Mouse (Mus musculus): ENCODE measurements at regions not wholly inside any gene's neighbourhood (a gene's known extent, or its start where the extent isn't known, plus 50 kb on each side); places are given as distances from the start of the nearest gene placed in this dataset.

GRCm38 (mm10) chr3:51128491-51129155 lies 95.6 kb upstream of the Noct start:
- TF ChIP-seq FOSL1 (IDR thresholded peaks at IDR 0.05; ENCODE audit: insufficient read depth, low read length, poor library complexity, severe bottlenecking) (no peak), MAX (IDR thresholded peaks at IDR 0.05) (no peak), MYOD1 (IDR thresholded peaks at IDR 0.05; ENCODE audit: control insufficient read depth, insufficient read length, low read depth) (no peak)
- no peaks in the 10 kb centered on the region for H3K27me3 ChIP-seq (ENCODE audit: control insufficient read depth, insufficient read depth, insufficient read length)
- no peak overlapping the region for H3ac ChIP-seq (ENCODE audit: control insufficient read depth, insufficient read length, low read depth)
- no peaks in the 10 kb centered on the region for H3K79me3 ChIP-seq (ENCODE audit: low read depth)
- no peaks in the 10 kb centered on the region for H3K36me3 ChIP-seq (ENCODE audit: control insufficient read depth, insufficient read depth)
- no peak overlapping the region for H3K4me3 ChIP-seq (ENCODE audit: insufficient read depth, poor library complexity, severe bottlenecking)
- H3K79me2 ChIP-seq (ENCODE audit: control insufficient read depth, insufficient read depth), result no peaks in the 10 kb centered on the region

- Histone ChIP-seq H3K36me3 (ENCODE audit: control insufficient read depth, insufficient read depth) (no peaks in the 10 kb centered on the region), H3K27me3 (ENCODE audit: control insufficient read depth, insufficient read depth, insufficient read length) (no peaks in the 10 kb centered on the region), H3K79me3 (ENCODE audit: low read depth) (no peaks in the 10 kb centered on the region), H3ac (ENCODE audit: control insufficient read depth, insufficient read length, low read depth) (no peak overlapping the region), H3K79me2 (ENCODE audit: control insufficient read depth, insufficient read depth) (no peaks in the 10 kb centered on the region), H3K4me3 (ENCODE audit: insufficient read depth, poor library complexity, severe bottlenecking) (no peak overlapping the region)
- TF ChIP-seq USF1 (IDR thresholded peaks at IDR 0.05; ENCODE audit: low read depth) (no peak), MYOG (IDR thresholded peaks at IDR 0.05; ENCODE audit: control insufficient read depth, extremely low read depth, insufficient read length) (no peak), CTCF (IDR thresholded peaks at IDR 0.05; ENCODE audit: control insufficient read depth, insufficient read depth, insufficient read length) (no peak), MYOD1 (IDR thresholded peaks at IDR 0.05; ENCODE audit: control insufficient read depth, insufficient read length, low read depth) (no peak), FOSL1 (IDR thresholded peaks at IDR 0.05; ENCODE audit: insufficient read depth, low read length, poor library complexity, severe bottlenecking) (no peak), CEBPB (IDR thresholded peaks at IDR 0.05; ENCODE audit: low read depth) (no peak), MAX (IDR thresholded peaks at IDR 0.05) (no peak)
Observed at GRCm38 (mm10) chr3:51130709-51131108, 93.5 kb upstream of the Noct start.

DNA sequence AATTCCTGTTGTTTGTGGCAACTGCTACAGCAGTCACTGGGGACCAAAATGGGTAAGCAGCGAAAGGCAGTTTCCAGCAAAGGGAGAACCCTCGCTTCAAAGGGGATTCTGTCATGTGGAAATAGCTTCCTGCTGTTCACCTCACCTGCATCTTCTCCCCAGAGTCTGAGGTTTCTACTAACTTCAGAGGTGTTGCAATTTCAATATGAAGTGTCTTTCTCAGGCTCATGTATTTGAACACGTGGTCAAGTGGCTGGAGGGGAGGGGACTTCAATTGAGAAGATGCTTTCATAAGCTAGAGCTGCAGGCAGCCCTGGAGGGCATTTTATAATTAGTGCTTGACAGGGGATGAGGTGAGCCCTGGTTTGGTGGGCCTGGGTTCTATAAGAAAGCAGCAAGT lies 92.9 kb upstream of the Noct start:
- no peaks in the 10 kb centered on the region for H3K27me3 ChIP-seq (ENCODE audit: control insufficient read depth, insufficient read depth, insufficient read length)
- TF ChIP-seq MYOD1 (IDR thresholded peaks at IDR 0.05; ENCODE audit: control insufficient read depth, insufficient read length, low read depth) (no peak), CEBPB (IDR thresholded peaks at IDR 0.05; ENCODE audit: low read depth) (no peak), USF1 (IDR thresholded peaks at IDR 0.05; ENCODE audit: low read depth) (no peak), MAX (IDR thresholded peaks at IDR 0.05) (no peak), CTCF (IDR thresholded peaks at IDR 0.05; ENCODE audit: control insufficient read depth, insufficient read depth, insufficient read length) (no peak), FOSL1 (IDR thresholded peaks at IDR 0.05; ENCODE audit: insufficient read depth, low read length, poor library complexity, severe bottlenecking) (no peak), MYOG (IDR thresholded peaks at IDR 0.05; ENCODE audit: control insufficient read depth, extremely low read depth, insufficient read length) (no peak)
- no peaks in the 10 kb centered on the region for H3K36me3 ChIP-seq (ENCODE audit: control insufficient read depth, insufficient read depth)
- H3K79me2 ChIP-seq (ENCODE audit: control insufficient read depth, insufficient read depth), result no peaks in the 10 kb centered on the region
- no peak overlapping the region for H3ac ChIP-seq (ENCODE audit: control insufficient read depth, insufficient read length, low read depth)
- no peaks in the 10 kb centered on the region for H3K79me3 ChIP-seq (ENCODE audit: low read depth)
- no peak overlapping the region for H3K4me3 ChIP-seq (ENCODE audit: insufficient read depth, poor library complexity, severe bottlenecking)

DNA sequence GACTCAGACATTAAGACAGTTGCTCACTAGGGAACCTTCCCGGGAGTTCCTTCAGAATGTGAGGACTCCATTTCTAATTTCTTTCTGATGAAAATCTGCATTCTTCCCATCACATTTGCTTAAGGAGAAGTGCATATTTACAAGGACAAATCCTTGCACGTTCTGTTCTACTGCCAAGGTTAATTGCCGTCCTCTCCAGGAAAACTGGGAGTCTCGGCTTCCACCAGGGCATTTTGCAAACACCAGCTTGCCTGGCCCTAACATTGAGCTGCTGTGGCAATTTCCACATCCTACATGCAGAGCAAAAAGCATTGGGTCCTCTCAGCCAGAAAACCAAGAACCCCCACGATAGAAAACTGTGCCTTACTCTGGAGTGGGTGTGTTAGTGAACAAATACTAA lies 91.5 kb upstream of the Noct start:
- Histone ChIP-seq H3K36me3 (ENCODE audit: control insufficient read depth, insufficient read depth) (no peaks in the 10 kb centered on the region), H3K4me3 (ENCODE audit: insufficient read depth, poor library complexity, severe bottlenecking) (no peak overlapping the region), H3K79me2 (ENCODE audit: control insufficient read depth, insufficient read depth) (no peaks in the 10 kb centered on the region), H3K79me3 (ENCODE audit: low read depth) (no peaks in the 10 kb centered on the region), H3ac (ENCODE audit: control insufficient read depth, insufficient read length, low read depth) (no peak overlapping the region), H3K27me3 (ENCODE audit: control insufficient read depth, insufficient read depth, insufficient read length) (no peaks in the 10 kb centered on the region)
- no peak for TF ChIP-seq CEBPB (IDR thresholded peaks at IDR 0.05; ENCODE audit: low read depth)
- no peak for TF ChIP-seq MYOD1 (IDR thresholded peaks at IDR 0.05; ENCODE audit: control insufficient read depth, insufficient read length, low read depth)
- TF ChIP-seq CTCF (IDR thresholded peaks at IDR 0.05; ENCODE audit: control insufficient read depth, insufficient read depth, insufficient read length), result no peak
- TF ChIP-seq FOSL1 (IDR thresholded peaks at IDR 0.05; ENCODE audit: insufficient read depth, low read length, poor library complexity, severe bottlenecking), result no peak
- TF ChIP-seq MYOG (IDR thresholded peaks at IDR 0.05; ENCODE audit: control insufficient read depth, extremely low read depth, insufficient read length), result no peak
- no peak for TF ChIP-seq MAX (IDR thresholded peaks at IDR 0.05)
- TF ChIP-seq USF1 (IDR thresholded peaks at IDR 0.05; ENCODE audit: low read depth), result no peak

DNA sequence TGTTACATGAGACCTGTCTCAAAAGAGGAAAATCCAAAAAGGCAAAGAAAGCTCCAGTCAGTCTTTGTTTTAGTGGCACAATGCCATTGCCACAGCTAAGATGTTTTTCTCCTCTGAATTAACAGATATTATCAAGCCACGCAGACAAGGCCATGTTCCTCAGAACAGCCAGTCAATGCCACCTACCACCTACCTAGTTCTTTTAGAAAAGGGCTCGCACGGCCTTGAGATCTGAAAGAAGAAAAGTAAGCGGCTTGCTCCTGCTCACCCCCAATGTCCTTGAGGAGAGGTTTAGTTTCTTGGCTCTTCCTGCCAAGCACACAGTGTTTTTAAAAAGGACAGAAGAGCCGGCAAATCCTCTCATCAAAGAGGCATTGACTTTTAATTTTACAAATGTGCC lies 88.7 kb upstream of the Noct start:
- Histone ChIP-seq H3K27me3 (ENCODE audit: control insufficient read depth, insufficient read depth, insufficient read length) (no peaks in the 10 kb centered on the region), H3ac (ENCODE audit: control insufficient read depth, insufficient read length, low read depth) (no peak overlapping the region), H3K36me3 (ENCODE audit: control insufficient read depth, insufficient read depth) (no peaks in the 10 kb centered on the region), H3K79me3 (ENCODE audit: low read depth) (no peaks in the 10 kb centered on the region), H3K79me2 (ENCODE audit: control insufficient read depth, insufficient read depth) (no peaks in the 10 kb centered on the region), H3K4me3 (ENCODE audit: insufficient read depth, poor library complexity, severe bottlenecking) (no peak overlapping the region)
- TF ChIP-seq CTCF (IDR thresholded peaks at IDR 0.05; ENCODE audit: control insufficient read depth, insufficient read depth, insufficient read length) (no peak), MYOD1 (IDR thresholded peaks at IDR 0.05; ENCODE audit: control insufficient read depth, insufficient read length, low read depth) (no peak), CEBPB (IDR thresholded peaks at IDR 0.05; ENCODE audit: low read depth) (no peak), MYOG (IDR thresholded peaks at IDR 0.05; ENCODE audit: control insufficient read depth, extremely low read depth, insufficient read length) (no peak), MAX (IDR thresholded peaks at IDR 0.05) (no peak), USF1 (IDR thresholded peaks at IDR 0.05; ENCODE audit: low read depth) (no peak), FOSL1 (IDR thresholded peaks at IDR 0.05; ENCODE audit: insufficient read depth, low read length, poor library complexity, severe bottlenecking) (no peak)
